Mouse (Mus musculus): ENCODE measurements at regions not wholly inside any gene's neighbourhood (a gene's known extent, or its start where the extent isn't known, plus 50 kb on each side); places are given as distances from the start of the nearest gene placed in this dataset.

- Histone ChIP-seq H3K27me3 (replicated peaks; ENCODE audit: control insufficient read depth, insufficient read depth, low read length) (no peaks in the 10 kb centered on the region), H3K4me3 (ENCODE audit: low read depth, low read length) (no peak overlapping the region), H3K27ac (ENCODE audit: low read depth, low read length) (no peak overlapping the region), H3K36me3 (ENCODE audit: control insufficient read depth, insufficient read depth) (no peaks in the 10 kb centered on the region), H3K4me2 (replicated peaks; ENCODE audit: low read depth) (no peak overlapping the region), H3K4me1 (replicated peaks; ENCODE audit: control insufficient read depth, insufficient read depth, low read length) (no peaks in the 10 kb centered on the region), H3K9ac (ENCODE audit: low read depth, low read length) (no peak overlapping the region), H3K9me3 (ENCODE audit: control insufficient read depth) (no peaks in the 10 kb centered on the region)
- ATAC-seq, result no peak
- TF ChIP-seq CTCF (IDR thresholded peaks at IDR 0.05; ENCODE audit: low read depth), result no peak
These were observed 702.5 kb upstream of the Alcam start for GRCm38 (mm10) chr16:53156352-53156751.

- no peaks in the 10 kb centered on the region for H3K9me3 ChIP-seq (ENCODE audit: control insufficient read depth)
- WGBS, result 70% methylated on average over 2 of the region's 2 CpGs
- no peak overlapping the region for H3K9ac ChIP-seq (ENCODE audit: low read depth, low read length)
- H3K4me1 ChIP-seq (replicated peaks; ENCODE audit: control insufficient read depth, insufficient read depth, low read length), result no peaks in the 10 kb centered on the region
- H3K36me3 ChIP-seq (ENCODE audit: control insufficient read depth, insufficient read depth), result no peaks in the 10 kb centered on the region
- H3K27ac ChIP-seq (ENCODE audit: low read depth, low read length), result no peak overlapping the region
- H3K27me3 ChIP-seq (replicated peaks; ENCODE audit: control insufficient read depth, insufficient read depth, low read length), result no peaks in the 10 kb centered on the region
- H3K4me3 ChIP-seq (ENCODE audit: low read depth, low read length), result no peak overlapping the region
- TF ChIP-seq CTCF (IDR thresholded peaks at IDR 0.05; ENCODE audit: low read depth), result no peak
- H3K4me2 ChIP-seq (replicated peaks; ENCODE audit: low read depth), result no peak overlapping the region
- ATAC-seq, result no peak
These were observed 676.8 kb upstream of the Alcam start for GRCm38 (mm10) chr16:53130677-53131076.

- H3K4me1 ChIP-seq (replicated peaks; ENCODE audit: control insufficient read depth, insufficient read depth, low read length), result no peaks in the 10 kb centered on the region
- no peak for TF ChIP-seq CTCF (IDR thresholded peaks at IDR 0.05; ENCODE audit: low read depth)
- H3K4me3 ChIP-seq (ENCODE audit: low read depth, low read length), result no peak overlapping the region
- no peak overlapping the region for H3K9ac ChIP-seq (ENCODE audit: low read depth, low read length)
- H3K9me3 ChIP-seq (ENCODE audit: control insufficient read depth), result no peaks in the 10 kb centered on the region
- no peak for ATAC-seq
- 71% methylated on average over 3 of the region's 3 CpGs for WGBS
- no peaks in the 10 kb centered on the region for H3K27me3 ChIP-seq (replicated peaks; ENCODE audit: control insufficient read depth, insufficient read depth, low read length)
- no peak overlapping the region for H3K4me2 ChIP-seq (replicated peaks; ENCODE audit: low read depth)
- H3K36me3 ChIP-seq (ENCODE audit: control insufficient read depth, insufficient read depth), result no peaks in the 10 kb centered on the region
- H3K27ac ChIP-seq (ENCODE audit: low read depth, low read length), result no peak overlapping the region
These were observed 654.9 kb upstream of the Alcam start for GRCm38 (mm10) chr16:53108726-53109125.

- H3K27ac ChIP-seq (ENCODE audit: low read depth, low read length), result no peak overlapping the region
- no peak for ATAC-seq
These were observed 641.6 kb upstream of the Alcam start for GRCm38 (mm10) chr16:53095396-53095929.

GRCm38 (mm10) chr16:53073856-53074568 lies 620.1 kb upstream of the Alcam start:
- H3K4me3 ChIP-seq (ENCODE audit: low read depth, low read length), result no peak overlapping the region
- WGBS, result 73% methylated on average over 6 of the region's 6 CpGs
- no peak for TF ChIP-seq CTCF (IDR thresholded peaks at IDR 0.05; ENCODE audit: low read depth)

More at GRCm38 (mm10) chr16:53095396-53095929, 641.6 kb upstream of the Alcam start:
- H3K9ac ChIP-seq (ENCODE audit: low read depth, low read length), result no peak overlapping the region
- no peaks in the 10 kb centered on the region for H3K36me3 ChIP-seq (ENCODE audit: control insufficient read depth, insufficient read depth)
- no peak for TF ChIP-seq CTCF (IDR thresholded peaks at IDR 0.05; ENCODE audit: low read depth)
- 64% methylated on average over 2 of the region's 2 CpGs for WGBS
- H3K4me3 ChIP-seq (ENCODE audit: low read depth, low read length), result no peak overlapping the region
- no peaks in the 10 kb centered on the region for H3K4me1 ChIP-seq (replicated peaks; ENCODE audit: control insufficient read depth, insufficient read depth, low read length)
- H3K4me2 ChIP-seq (replicated peaks; ENCODE audit: low read depth), result no peak overlapping the region
- H3K27me3 ChIP-seq (replicated peaks; ENCODE audit: control insufficient read depth, insufficient read depth, low read length), result no peaks in the 10 kb centered on the region
- H3K9me3 ChIP-seq (ENCODE audit: control insufficient read depth), result no peaks in the 10 kb centered on the region

GRCm38 (mm10) chr16:53071887-53072682 lies 618.2 kb upstream of the Alcam start:
- H3K36me3 ChIP-seq (ENCODE audit: control insufficient read depth, insufficient read depth), result no peaks in the 10 kb centered on the region
- H3K27me3 ChIP-seq (replicated peaks; ENCODE audit: control insufficient read depth, insufficient read depth, low read length), result no peaks in the 10 kb centered on the region
- no peak overlapping the region for H3K4me2 ChIP-seq (replicated peaks; ENCODE audit: low read depth)
- TF ChIP-seq CTCF (IDR thresholded peaks at IDR 0.05; ENCODE audit: low read depth), result no peak
- H3K27ac ChIP-seq (ENCODE audit: low read depth, low read length), result no peak overlapping the region
- no peak overlapping the region for H3K9ac ChIP-seq (ENCODE audit: low read depth, low read length)
- no peaks in the 10 kb centered on the region for H3K9me3 ChIP-seq (ENCODE audit: control insufficient read depth)
- no peak overlapping the region for H3K4me3 ChIP-seq (ENCODE audit: low read depth, low read length)
- ATAC-seq, result no peak
- H3K4me1 ChIP-seq (replicated peaks; ENCODE audit: control insufficient read depth, insufficient read depth, low read length), result no peaks in the 10 kb centered on the region
- 86% methylated on average over 9 of the region's 9 CpGs for WGBS

More at GRCm38 (mm10) chr16:53073856-53074568, 620.1 kb upstream of the Alcam start:
- no peak for ATAC-seq
- no peaks in the 10 kb centered on the region for H3K36me3 ChIP-seq (ENCODE audit: control insufficient read depth, insufficient read depth)
- H3K27ac ChIP-seq (ENCODE audit: low read depth, low read length), result no peak overlapping the region
- H3K4me2 ChIP-seq (replicated peaks; ENCODE audit: low read depth), result no peak overlapping the region
- no peaks in the 10 kb centered on the region for H3K4me1 ChIP-seq (replicated peaks; ENCODE audit: control insufficient read depth, insufficient read depth, low read length)
- no peaks in the 10 kb centered on the region for H3K27me3 ChIP-seq (replicated peaks; ENCODE audit: control insufficient read depth, insufficient read depth, low read length)
- no peak overlapping the region for H3K9ac ChIP-seq (ENCODE audit: low read depth, low read length)
- H3K9me3 ChIP-seq (ENCODE audit: control insufficient read depth), result no peaks in the 10 kb centered on the region

Measured in intestine, postnatal 0 days (tissue).